Mouse (Mus musculus): Measurements from ENCODE around the gene Arhgef15.

DNA sequence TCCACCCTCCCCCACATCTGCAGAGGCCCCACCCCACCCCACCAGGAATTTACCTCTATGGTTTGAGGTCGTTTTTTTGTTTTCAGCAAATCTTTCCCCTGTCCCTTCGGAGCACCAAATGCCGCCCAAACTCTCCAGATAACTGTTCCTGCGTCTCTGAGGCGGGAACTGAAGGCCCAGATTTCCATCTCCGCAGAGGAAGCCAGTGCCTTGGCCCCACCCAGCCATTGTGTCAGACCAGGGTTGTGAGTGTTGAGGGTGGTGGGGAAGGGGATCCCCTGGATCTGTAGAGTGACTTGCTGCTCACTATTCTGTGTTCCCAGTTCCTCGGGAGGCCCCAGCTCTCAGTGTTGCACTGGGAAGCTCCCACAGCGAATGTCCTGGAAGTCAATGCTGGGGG is at the start of gene Arhgef15:
- no peak for TF ChIP-seq POLR2A (IDR thresholded peaks at IDR 0.05; ENCODE audit: low read depth, low read length)
- no peak for TF ChIP-seq CTCF (IDR thresholded peaks at IDR 0.05; ENCODE audit: borderline replicate concordance, insufficient read depth, low read length)

Data from embryonic fibroblast, embryonic 13.5 days (primary cell).